Mouse (Mus musculus) adrenal gland, postnatal 4 days (tissue): ENCODE measurements around the gene Rnf44. TPM values are rescaled to one million over a fixed set of nuclear protein-coding genes. Genes with fewer than 3 reads are reported as not detected.

Source experiments
- DNase-seq, 2 experiments: peaks; one replicate each; pipeline ENCODE4 v3.0.0; 2021 to 2022; ENCODE audit warnings: low spot score in 2 of 2, mixed read lengths in 2 of 2
- total RNA-seq, 2 experiments: library from RNA; stranded (reverse); gene quantifications; 2 replicates each; pipeline ENCODE4 v1.2.3; 2021

Gene Rnf44
- total RNA-seq, 2 experiments from 2014 or later: 134 to 137 TPM

DNA sequence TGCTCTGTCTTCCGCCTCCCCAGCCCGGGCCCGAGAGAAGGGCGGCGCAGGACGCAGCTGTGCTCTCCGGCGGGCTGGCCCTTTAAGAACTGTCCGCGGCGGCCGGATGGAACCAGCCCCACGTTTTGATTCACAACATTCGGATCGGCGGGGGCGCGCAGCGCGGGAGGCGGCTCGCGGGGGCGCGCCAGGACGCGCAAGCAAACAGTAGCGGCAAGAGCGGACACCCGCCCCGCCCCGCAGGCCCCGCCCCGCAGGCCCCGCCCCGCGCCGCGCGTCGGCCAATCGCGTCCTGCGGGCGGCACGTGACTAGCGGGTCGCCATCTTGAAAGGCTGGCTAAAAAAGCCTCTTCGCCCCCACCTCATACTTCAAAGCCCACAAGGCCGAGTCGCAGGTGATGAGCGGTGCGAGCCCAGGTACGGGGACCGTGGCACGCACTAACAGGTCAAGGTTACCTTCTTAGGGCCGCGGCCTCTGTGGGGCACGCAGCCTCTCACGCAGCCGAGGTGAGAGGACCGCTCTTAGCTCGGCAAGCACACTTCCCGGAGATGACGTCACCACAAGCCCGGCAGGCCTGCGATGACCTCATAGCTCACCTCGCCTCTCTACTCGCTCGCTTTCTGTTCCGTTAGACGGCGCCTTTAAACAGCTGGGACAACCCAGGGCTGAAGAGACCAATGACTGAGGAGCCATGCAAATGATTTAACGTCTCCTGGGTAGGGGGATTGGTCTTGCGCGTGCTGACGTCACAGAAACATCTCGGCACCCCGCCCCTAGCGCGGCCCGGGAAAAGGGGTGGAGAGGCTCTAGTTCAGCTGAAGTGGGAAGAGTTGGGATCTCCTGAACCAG, 5.9 kb downstream of the Rnf44 start:
- peak; percentile 95 to 97 for DNase-seq

DNA sequence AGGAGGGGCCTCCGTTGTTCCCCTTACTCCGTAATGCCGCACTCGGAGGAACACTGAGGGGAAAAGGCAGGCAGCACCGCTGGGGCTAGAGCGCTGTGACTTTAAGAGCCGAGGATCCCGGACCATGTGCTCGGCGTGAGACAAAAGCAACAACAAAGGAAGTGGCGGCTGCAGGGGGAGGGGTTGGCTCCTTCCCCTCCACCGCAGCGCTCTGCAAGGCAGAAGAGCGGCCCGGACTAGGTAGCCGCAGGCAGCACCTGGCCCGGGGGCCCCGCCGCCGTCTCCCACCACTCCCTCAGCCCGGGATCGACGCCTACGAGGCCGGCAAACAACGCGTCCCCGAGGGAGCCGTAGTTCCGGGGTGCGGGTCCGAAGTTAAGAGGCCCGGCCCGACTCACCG, 6.6 kb downstream of the Rnf44 start:
- DNase-seq: peak; percentile 57 to 67

DNA sequence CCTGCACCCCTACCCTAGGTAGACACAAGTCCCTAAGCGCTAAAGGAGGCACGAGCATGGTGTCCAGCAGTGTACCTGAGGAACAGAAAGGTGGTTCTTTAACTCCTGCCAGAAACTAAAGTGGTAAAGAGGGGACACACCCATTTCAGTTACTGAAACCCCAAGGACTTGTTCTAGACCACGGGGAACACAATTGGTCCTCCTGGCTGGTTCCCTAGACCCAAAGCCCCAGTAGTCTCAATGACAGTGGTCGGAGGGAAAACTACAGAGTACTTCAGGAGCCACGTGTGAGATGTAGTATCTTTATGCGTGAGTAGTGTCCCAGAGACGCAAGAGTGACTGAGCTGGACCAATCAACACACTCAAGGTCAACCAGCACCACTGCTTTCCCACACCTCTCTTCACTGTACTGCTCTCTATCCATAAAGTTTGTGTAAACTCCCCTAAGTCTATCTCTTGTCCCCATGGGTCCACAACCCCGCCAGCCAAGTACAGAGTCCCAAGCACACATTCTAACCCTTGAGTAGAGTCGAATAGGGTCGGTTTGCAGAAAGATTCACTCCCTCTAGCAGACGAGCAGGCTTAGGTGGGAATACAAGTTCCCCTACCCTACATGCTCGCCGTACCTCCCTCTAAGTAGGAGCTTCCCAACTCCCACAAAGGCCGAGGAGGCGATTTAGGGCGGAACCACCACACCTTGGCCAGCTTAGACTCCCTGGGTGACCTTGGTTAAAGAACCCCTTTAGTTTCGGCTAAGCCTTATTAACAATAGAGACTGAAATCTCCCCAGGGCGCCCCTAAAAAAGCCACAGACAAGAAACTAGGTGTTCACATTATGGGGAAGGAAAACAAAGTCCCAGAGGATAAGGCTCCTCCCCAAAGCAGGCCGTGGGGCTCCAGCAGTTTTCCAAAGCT, 7.3 kb downstream of the Rnf44 start:
- DNase-seq: no peak

DNA sequence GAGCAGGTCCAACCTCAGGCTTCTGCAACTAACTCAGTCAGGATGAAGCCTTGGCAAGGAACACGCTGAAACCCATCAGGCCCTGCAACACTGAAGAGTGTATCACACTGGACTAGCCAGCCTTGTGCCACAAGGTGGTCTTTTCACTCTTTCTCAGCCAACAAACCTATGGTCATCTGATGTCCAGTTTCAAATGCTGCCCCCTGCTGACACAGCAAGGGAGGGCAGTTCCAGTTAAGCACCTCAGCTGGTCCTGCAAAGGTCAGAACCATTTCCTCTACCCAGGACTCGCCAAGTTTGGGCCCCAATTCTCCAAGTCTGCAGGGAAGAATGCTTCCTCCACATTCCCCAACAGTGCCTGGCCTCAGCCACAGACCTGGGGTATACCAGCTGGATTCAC, 8.5 kb downstream of the Rnf44 start:
- peak in 1 of 2 experiments; percentile 53 for DNase-seq

DNA sequence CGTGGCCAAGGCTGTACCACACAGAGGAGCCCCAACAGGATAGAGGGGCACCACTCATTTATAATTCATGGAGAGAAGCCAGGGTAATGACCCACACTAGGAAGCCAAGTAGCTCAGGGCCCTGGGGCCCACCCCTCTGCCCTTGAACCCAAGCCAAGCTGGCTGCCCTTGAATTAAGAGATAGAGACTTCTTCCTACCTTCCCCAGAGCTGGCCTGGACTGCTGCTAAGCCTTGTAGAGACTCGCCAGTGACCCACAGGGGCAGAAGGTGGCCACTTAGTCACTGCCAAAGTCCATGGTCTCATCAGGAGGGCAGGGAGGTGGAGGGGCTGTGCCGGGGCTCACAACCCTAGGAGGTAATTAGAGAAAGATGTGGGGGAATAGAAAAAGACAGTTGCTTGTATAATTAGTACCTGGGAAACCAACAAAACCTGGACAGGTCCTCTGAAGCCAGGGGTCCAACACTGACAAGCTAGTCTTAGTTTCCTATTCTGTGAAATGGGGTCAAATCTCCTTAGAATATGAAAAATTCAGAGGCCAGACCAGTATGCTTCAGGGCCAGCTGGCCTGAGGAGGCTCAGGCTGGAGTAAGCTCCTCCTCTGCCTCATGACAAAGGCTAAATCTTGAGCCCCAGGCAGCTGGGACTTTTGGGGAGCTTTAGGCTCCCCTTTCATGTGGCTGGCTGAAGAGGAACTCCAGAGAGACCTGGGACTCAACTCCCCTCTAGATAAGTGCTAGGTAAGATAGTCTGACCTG, 9.4 kb downstream of the Rnf44 start:
- DNase-seq: peak in 1 of 2 experiments; percentile 64

DNA sequence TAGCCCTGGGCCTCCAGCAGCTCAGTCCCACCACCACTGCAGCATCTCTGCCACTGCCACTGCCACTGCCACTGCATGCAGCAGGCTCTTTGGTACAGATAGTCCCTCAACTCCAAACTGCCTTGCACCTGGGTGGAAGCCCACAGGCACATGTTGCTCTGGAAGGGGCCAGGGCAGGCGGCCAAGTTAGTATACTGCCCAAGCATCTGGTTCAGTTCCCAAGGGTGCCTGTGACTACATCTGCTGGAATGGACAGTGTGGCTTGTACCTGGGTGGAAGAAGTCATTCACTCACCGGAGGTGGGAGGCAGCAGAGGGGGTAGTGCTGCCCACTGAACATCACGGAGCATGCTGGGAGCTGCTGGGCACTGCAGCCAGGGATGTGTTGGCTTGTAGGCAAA, 10.4 kb downstream of the Rnf44 start:
- no peak for DNase-seq

DNA sequence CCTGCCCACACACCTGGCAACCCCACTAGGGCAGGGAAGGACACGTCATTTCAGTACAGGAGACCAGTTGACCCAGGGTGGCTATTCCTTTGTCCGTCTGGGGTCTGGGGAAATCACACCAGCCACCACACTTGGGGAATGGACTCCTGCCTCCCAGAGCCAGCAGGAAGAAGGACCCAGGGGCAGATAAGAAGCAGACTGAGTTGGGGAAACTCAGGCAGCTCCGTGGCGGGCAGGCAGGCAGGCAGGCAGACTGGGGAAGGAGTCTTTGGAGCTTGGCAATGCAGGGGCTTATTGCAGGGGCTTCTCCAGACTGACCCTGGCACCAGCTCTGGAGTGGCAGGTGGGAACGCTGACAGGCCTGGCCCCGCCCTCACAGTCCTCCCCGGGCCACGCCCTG, 12.4 kb downstream of the Rnf44 start:
- no peak for DNase-seq

DNA sequence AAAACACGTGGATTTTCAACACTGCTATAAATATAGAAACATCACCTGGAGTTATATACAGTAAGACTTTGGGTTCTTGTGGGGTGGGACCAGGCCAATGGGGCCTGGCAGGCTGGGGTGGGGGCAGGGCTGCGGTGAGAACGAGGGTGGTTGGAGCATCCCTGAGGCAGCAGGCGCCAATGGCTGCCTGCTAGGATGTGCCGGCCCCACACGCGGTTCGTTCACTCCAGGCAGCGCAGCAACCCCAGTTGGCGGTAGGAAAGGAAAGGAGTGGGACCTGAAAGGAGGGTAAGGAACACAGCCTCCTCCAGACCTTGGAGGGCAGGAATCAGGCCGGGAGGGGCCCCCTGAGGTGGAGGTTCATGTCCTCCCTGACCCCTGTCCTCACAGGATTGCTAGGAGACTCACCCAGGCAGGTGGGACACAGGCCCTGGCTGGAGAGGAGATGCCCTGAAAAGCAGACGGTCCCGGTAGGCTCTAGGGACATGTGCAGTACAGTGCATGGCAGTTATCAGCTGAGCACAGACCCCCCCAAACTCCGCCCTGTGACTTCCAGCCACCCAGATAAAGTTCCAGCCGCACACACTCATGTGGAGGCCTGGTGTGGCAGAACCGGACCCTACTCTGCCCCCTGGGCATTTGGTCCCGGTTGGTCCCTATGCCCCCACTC, 13.4 kb downstream of the Rnf44 start:
- DNase-seq: no peak

DNA sequence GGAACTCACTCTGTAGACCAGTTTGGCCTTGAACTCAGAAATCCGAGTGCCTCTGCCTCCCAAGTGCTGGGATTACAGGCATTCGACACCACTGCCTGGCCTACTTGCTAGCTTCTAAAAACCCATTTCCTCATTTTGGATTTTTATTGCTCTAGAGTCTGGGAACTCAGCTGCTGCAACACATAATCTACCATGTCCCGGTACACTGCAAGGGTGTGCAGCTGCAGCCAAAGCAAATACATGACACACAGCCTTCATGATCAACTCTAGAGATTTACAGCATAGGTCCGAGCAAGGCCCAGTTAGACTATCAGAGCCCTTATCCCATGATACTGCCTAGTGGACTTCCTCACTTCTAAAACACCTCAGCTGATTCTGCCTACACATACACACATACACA, 15.4 kb downstream of the Rnf44 start:
- DNase-seq: no peak

DNA sequence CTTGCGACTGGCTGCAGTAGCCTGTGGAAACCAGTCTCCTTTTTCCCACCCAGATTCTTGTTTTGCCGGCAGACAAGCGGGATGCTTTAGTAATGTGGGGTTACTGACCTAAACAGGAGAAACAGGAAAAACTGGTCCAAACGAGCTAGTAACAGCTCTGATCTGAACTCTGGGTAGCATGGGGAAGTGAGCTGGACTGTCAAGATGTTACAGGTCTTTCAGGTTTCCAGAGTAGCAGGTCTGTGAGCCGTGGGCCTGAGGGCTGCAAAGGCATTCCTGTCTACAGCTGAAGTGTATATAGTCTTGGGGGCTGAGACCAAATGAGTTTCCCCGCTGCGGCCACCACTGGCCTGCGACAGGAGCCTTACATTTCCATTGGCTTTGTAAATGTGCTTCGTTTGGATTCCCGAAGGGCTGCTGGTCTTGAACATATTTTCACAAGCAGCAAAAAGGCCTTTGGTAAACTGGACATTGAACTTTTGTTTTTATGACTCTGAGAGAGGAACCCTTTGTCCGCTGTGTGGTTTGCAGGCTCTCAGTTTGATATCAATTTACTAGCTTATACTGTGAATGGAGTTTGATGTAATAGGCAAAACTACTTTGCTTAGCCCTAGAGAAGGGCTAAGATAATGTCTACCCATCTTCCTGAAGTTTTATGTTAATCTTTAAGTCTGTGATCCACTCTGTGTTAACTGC, 17.7 kb downstream of the Rnf44 start:
- no peak for DNase-seq

DNA sequence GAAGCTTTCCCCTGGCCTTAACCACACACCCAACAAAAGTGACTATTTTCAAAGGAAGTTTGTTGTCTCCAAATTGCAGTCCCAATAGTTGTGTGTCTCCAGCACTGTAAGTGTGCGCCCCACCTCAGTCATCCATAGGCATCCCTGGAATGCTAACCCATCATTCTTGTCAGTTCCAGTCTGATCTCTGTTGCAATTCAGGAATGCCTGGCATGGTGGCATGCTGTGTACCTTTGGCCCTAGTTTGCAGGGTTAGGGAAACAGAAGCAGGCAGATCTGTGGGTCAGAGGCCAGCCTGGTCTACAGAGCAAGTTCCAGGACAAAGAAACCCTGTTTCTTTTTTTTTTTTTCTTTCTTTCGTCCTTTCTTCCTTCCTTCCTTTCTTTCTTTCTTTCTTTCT, 23.2 kb downstream of the Rnf44 start:
- DNase-seq: no peak

DNA sequence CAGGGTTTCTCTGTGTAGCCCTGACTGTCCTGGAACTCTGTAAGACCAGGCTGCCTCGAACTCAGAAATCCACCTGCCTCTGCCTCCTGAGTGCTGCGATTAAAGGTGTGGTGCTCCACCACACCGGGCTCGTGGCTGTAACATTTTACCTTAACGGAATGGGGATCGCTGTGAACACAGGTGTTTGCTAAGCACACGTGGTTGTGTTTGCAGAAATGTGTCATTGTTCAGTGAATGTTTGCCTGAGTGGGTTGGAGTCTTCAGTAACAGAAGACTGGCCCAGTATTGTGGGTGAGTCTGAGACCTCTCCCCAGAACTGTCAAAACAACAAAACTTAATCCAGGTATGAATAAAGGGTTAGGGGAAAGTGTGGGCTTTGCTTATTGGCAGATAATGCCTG, 28.6 kb downstream of the Rnf44 start:
- DNase-seq: no peak

DNA sequence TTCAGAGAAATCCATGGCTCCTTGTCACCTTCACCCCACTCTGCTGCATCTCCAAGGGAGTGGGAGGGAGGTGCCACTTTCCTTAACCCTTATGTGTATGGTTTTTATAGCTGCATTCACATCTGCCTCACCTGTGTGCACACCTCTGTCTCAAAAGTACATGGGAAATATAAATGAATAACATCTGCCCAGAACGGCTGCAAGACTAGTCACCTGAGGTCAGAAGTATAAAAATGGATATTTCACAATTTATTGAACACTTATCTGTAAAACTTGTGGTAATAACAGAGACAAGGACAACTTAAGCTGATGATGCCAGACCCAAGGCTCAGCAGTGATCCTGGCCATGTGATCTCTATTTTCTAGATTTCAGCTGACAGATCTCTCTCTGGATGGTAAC, 29.2 kb downstream of the Rnf44 start:
- no peak for DNase-seq

DNA sequence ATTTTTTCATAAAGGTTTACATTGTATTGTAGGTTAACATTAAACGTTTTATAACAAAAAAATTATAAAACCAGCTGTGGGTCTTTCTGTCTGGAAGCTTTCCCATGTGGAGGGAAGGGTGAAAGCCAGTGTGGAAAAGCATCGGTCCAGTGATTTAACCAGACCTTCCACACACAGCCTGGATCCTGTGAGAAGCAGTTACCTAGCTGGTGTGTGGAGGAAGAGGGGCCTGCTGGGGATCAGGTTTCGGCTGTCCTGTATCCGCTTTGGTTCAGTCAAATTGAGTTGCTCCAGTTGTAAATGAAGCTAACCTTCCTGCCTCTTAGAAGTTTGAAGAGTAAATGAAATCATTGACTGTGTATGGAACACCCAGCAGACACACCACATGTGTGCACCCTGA, 29.7 kb downstream of the Rnf44 start:
- DNase-seq: no peak

DNA sequence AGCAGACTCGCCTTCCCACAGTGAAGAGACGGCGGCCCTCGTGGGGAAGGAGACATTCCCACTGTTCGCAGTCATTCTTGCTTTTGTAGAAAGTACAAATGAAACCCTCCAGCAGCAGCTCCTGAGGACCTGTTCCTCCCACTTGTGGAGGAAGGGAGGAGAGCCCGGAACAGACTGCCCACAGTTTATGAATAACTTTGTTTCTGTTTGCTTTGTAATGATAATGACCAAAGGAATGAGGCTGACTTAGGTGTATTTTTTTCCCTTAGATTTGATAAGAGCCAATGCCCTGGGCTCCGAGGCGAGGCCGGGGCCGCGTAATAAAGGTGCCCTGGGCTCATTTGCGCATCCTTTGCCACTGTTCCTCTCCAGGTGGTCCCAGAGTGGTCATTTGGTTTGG, 32.3 kb downstream of the Rnf44 start:
- no peak for DNase-seq

DNA sequence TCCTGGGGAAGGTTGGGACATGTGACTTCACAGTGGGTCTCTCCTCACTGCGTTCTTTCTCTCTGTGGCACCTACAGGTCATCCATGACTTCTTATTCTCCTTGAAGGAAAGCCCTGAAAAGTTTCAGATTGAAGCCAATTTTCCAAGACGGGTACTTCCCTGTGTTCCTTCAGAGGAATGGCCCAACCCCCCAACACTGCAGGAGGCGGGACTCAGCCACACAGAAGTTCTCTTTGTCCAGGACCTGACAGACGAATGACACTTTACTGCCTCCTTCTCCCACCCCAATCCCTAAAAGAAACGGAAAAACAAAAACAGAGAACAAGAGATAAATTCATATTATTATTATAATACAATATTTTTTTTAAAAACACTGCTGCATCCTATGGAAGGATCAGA, 32.8 kb downstream of the Rnf44 start:
- DNase-seq: no peak

DNA sequence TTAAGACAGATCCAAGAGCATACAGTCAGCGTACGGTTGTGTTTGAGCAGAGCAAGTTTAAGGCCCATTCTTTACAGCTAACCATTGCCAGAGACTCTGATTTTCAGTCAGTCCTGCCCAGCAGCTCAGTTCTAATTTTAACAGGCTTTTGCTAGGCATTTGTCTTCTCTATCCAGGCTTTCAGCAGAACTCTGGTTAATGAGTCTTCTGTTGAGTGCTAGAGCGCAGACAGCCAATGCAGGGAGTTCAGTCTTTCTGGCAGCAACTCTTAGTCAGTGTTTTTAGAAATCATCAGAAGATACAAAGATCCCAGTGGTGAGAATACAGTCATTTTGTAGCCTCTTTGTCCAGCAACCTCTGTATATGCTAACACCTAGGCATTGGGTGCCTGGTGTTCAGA, 43.2 kb downstream of the Rnf44 start:
- no peak for DNase-seq

DNA sequence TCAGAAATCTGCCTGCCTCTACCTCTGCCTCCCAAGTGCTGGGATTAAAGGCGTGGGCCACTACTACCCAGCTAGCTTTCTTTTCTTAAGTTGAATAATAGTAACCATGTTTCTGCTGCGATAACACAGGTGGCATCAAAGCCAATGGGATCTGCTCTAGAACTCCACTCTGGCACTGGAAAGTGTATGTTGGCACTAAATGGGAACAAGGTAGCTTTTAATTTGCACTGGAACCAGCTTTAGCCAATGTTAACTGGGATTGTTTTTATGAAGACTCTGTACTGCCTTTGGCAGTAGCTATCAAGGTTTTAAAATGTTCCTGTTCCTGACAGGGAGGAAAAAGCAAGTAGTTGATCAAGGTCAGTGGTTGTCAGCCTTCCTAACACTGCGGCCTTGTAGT, 58.7 kb downstream of the Rnf44 start:
- no peak for DNase-seq

DNA sequence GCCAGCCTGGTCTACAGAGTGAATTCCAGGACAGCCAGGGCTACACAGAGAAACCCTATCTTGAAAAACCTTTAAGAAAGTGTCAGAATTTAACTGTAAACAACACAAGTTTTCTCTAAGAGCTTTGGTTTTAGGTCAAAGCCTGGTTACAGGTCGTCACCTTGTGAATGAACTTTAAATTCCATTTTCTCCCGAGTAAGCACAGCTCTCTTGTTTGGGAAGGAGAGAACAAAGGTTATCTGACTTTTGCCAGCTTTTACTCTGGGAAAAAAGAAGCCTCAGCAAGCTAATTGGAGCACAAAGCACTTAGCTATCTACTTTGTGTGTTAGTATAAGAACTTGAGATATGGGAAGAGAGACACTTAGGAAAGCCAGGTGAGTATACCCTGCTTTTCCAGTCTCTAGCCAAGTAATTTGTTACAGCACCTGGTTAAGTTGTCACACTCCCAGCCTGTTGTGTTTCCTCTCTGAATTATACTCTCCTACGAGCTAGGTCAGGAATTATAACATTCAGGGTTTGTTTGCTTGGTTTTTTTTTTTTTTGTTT, 60.9 kb downstream of the Rnf44 start:
- no peak for DNase-seq
